Mouse (Mus musculus) embryonic fibroblast, embryonic 13.5 days (primary cell): ENCODE results near the gene Sec16a.

Experiments used
- CTCF ChIP-seq: IDR thresholded peaks from 2 replicates; pipeline ENCODE4 v1.5.1; 2011; ENCODE audit warnings: mild to moderate bottlenecking, control low read depth, low read length, moderate library complexity, borderline replicate concordance; ENCODE audit not compliant: insufficient read depth
- POLR2A ChIP-seq: IDR thresholded peaks from 2 replicates; pipeline ENCODE4 v1.6.1; 2011; ENCODE audit warnings: low read depth, mild to moderate bottlenecking, control low read depth, low read length, moderate library complexity

DNA sequence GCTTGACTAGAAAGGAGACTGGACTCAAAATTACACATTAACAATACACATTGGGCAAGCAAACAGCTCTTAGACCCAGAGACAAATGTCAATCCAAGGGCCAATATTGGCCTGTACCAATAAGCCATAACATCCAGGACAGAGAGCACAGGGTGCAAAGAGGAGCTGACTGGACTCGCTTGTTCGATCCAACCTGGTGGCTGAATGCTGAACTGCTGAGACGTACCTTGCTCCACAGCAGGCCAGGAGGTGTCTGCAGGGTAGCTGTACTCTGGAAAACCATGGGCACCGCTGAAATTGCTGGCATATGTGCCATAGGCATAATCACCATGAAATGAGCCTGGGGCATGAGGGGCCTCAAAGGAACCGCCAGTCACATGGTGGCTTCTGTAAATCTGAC is 15.2 kb downstream of the Sec16a start:
- TF ChIP-seq CTCF, result no peak
- no peak for TF ChIP-seq POLR2A
